Mouse (Mus musculus) lung, embryonic 16.5 days (tissue): Measurements from ENCODE around the gene Padi4. TPM values are rescaled to one million over a fixed set of nuclear protein-coding genes. Genes with fewer than 3 reads are reported as not detected.

Experiments used
- microRNA-seq: library from miRNA; unstranded; fragments of <30 nt; microRNA quantifications from one replicate; pipeline ENCODE4, GENCODE M21; 2016
- polyA plus RNA-seq: library from polyadenylated mRNA; unstranded; fragments of >200 nt; fragmentation: Nextera tagmentation; extraction: Ambion mirVana; gene quantifications from 2 replicates; pipeline ENCODE4 v1.2.1, GENCODE M21; 2015

Padi4 gene
- polyA plus RNA-seq, 1 experiment from 2014 or later: 1.8 TPM

Small RNA genes lying within 50 kb of the gene (microRNA-seq; reads per million reads assigned to microRNA genes)
- not detected for gene Gm25951

Other genes with a start within 250 kb of the Padi4 start
- 15.5 and 15.8 TPM in 2 replicates for gene Arhgef10l, start 108.2 kb downstream of the Padi4 start, polyA plus RNA-seq
- 21.9 and 22.4 TPM in 2 replicates for gene Rcc2, start 73.7 kb downstream of the Padi4 start, polyA plus RNA-seq
- not detected in 2 replicates for gene Padi6, start 31.6 kb downstream of the Padi4 start, polyA plus RNA-seq
- 0.28 and 0.35 TPM in 2 replicates for gene Padi3, start 36.4 kb upstream of the Padi4 start, polyA plus RNA-seq
- gene Padi1, start 71.5 kb upstream of the Padi4 start, polyA plus RNA-seq: 0.21 and 0.28 TPM in 2 replicates
- 1.8 and 2.1 TPM in 2 replicates for gene Padi2, start 132.1 kb upstream of the Padi4 start, polyA plus RNA-seq
- gene Sdhb, start 187.0 kb upstream of the Padi4 start, polyA plus RNA-seq: 347 and 354 TPM in 2 replicates
- gene Atp13a2, start 212.6 kb upstream of the Padi4 start, polyA plus RNA-seq: 34.5 and 35.6 TPM in 2 replicates
- 500 and 511 TPM in 2 replicates for gene Mfap2, start 236.2 kb upstream of the Padi4 start, polyA plus RNA-seq